Mouse (Mus musculus): ENCODE data around the gene Exoc4. TPM values are rescaled to one million over a fixed set of nuclear protein-coding genes. Genes with fewer than 3 reads are reported as not detected.

Exoc4 gene
- polyA plus RNA-seq, 1 experiment from 2014 or later = 36.7 TPM

- H3K36me3 ChIP-seq = no peaks in the 10 kb centered on the region
- 91% methylated on average over 2 of the region's 2 CpGs for WGBS
- ATAC-seq (ENCODE audit: insufficient number of reproducible peaks, insufficient read depth, low FRiP score, low TSS enrichment, low read depth) = no peak
- no peaks in the 10 kb centered on the region for H3K9me3 ChIP-seq
- peaks cover 5% of the 10 kb centered on the region; the same call in 1 of the 2 replicates for H3K4me1 ChIP-seq
- no peaks in the 10 kb centered on the region for H3K27me3 ChIP-seq
- H3K4me3 ChIP-seq = no peak overlapping the region
- H3K9ac ChIP-seq = no peak overlapping the region
- H3K4me2 ChIP-seq = no peak overlapping the region
- H3K27ac ChIP-seq = no peak overlapping the region
Observed at GRCm38 (mm10) chr6:33722811-33723210, 473.9 kb downstream of the Exoc4 start.

GRCm38 (mm10) chr6:33724596-33724995, 475.7 kb downstream of the Exoc4 start:
- Histone ChIP-seq H3K4me2 (no peak overlapping the region), H3K27ac (no peak overlapping the region), H3K4me1 (peaks cover 5% of the 10 kb centered on the region; the same call in 1 of the 2 replicates), H3K4me3 (no peak overlapping the region), H3K9ac (no peak overlapping the region), H3K27me3 (no peaks in the 10 kb centered on the region), H3K36me3 (no peaks in the 10 kb centered on the region), H3K9me3 (no peaks in the 10 kb centered on the region)
- no peak for ATAC-seq (ENCODE audit: insufficient number of reproducible peaks, insufficient read depth, low FRiP score, low TSS enrichment, low read depth)
- 77% methylated on average over 3 of the region's 3 CpGs for WGBS

DNA sequence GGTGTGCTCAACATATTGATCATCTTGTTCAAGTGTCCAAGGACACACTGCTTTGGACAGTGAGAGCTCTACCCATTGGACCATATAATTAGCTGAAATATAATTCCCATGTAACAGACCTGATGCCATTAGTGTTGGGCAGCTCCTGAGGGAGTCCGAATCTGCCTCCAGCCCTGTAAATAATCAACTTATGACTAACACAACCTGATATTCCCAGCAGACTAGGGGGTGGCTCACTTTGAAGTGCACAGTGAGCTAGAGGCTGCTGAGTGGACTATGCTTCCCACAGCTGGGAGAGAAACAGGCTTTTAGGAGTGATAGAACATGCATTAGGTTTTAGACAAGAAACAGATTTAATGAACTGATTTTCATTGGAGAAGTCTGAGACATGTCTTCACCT, 478.4 kb downstream of the Exoc4 start:
- no peaks in the 10 kb centered on the region for H3K27me3 ChIP-seq
- no peaks in the 10 kb centered on the region for H3K36me3 ChIP-seq
- no peak overlapping the region for H3K4me2 ChIP-seq
- no peak for ATAC-seq (ENCODE audit: insufficient number of reproducible peaks, insufficient read depth, low FRiP score, low TSS enrichment, low read depth)
- no peaks in the 10 kb centered on the region for H3K4me1 ChIP-seq
- H3K4me3 ChIP-seq = no peak overlapping the region
- H3K9me3 ChIP-seq = no peaks in the 10 kb centered on the region
- no peak overlapping the region for H3K9ac ChIP-seq
- H3K27ac ChIP-seq = no peak overlapping the region
- WGBS = 39% methylated on average over 1 of the region's 1 CpGs

GRCm38 (mm10) chr6:33732214-33732613, 483.3 kb downstream of the Exoc4 start:
- Histone ChIP-seq H3K27ac (no peak overlapping the region), H3K4me1 (peaks cover 1% of the 10 kb centered on the region), H3K9ac (no peak overlapping the region), H3K36me3 (no peaks in the 10 kb centered on the region), H3K9me3 (no peaks in the 10 kb centered on the region), H3K27me3 (no peaks in the 10 kb centered on the region), H3K4me3 (no peak overlapping the region), H3K4me2 (no peak overlapping the region)
- 55% methylated on average over 2 of the region's 2 CpGs for WGBS
- ATAC-seq (ENCODE audit: insufficient number of reproducible peaks, insufficient read depth, low FRiP score, low TSS enrichment, low read depth) = no peak

GRCm38 (mm10) chr6:33733602-33734001, 484.7 kb downstream of the Exoc4 start:
- Histone ChIP-seq H3K27ac (no peak overlapping the region), H3K36me3 (no peaks in the 10 kb centered on the region), H3K4me3 (no peak overlapping the region), H3K9ac (no peak overlapping the region), H3K4me1 (peaks cover 5% of the 10 kb centered on the region), H3K27me3 (no peaks in the 10 kb centered on the region), H3K4me2 (no peak overlapping the region), H3K9me3 (no peaks in the 10 kb centered on the region)
- ATAC-seq (ENCODE audit: insufficient number of reproducible peaks, insufficient read depth, low FRiP score, low TSS enrichment, low read depth) = no peak

DNA sequence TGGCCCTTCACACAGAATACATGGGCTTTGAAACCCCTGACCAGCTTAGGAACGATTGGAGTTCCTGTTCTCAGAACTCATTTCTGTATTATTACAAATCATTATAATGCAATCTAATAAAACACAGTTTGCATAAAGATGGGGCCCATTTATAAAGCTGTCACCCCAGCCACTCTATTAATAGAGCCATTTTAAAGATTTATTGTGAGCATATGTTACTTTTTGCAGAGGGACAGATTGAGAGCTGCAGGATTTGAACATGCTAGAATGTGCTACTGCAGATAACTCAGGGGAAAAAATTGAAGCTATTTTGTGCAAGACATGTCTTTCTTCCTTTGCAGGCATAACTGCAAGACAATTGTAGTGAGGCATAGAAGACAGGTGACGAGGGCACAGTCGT, 485.1 kb downstream of the Exoc4 start:
- Histone ChIP-seq H3K4me3 (no peak overlapping the region), H3K9me3 (no peaks in the 10 kb centered on the region), H3K4me2 (no peak overlapping the region), H3K27ac (no peak overlapping the region), H3K36me3 (no peaks in the 10 kb centered on the region), H3K27me3 (no peaks in the 10 kb centered on the region), H3K4me1 (peaks cover 9% of the 10 kb centered on the region), H3K9ac (no peak overlapping the region)
- 79% methylated on average over 3 of the region's 3 CpGs for WGBS
- no peak for ATAC-seq (ENCODE audit: insufficient number of reproducible peaks, insufficient read depth, low FRiP score, low TSS enrichment, low read depth)

GRCm38 (mm10) chr6:33738857-33739291, 490.0 kb downstream of the Exoc4 start:
- Histone ChIP-seq H3K27ac (no peak overlapping the region), H3K9ac (no peak overlapping the region), H3K4me3 (no peak overlapping the region), H3K9me3 (peaks cover 11% of the 10 kb centered on the region), H3K36me3 (no peaks in the 10 kb centered on the region), H3K4me1 (peaks cover 9% of the 10 kb centered on the region), H3K27me3 (no peaks in the 10 kb centered on the region), H3K4me2 (no peak overlapping the region)
- WGBS = 25% methylated on average over 3 of the region's 3 CpGs
- no peak for ATAC-seq (ENCODE audit: insufficient number of reproducible peaks, insufficient read depth, low FRiP score, low TSS enrichment, low read depth)

DNA sequence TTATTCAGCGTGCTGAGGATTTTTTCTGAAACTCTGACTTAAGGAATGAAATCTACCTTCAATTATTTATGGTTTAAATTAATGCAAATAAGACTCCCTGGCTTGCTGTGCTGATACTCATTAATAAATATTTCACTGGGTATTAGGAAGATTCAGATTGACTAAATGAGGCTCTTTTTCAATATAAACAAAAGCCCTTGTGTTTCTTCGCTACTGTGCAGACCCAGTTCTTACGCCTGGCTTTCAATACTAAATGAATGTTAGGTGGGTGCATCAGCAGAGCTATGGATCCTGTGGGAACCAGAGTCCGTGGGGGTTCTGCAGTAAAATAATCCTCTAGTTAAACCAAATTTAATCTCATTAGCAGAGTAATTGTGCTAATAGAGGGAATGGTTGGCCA, 490.4 kb downstream of the Exoc4 start:
- Histone ChIP-seq H3K4me1 (peaks cover 9% of the 10 kb centered on the region), H3K4me3 (no peak overlapping the region), H3K9ac (no peak overlapping the region), H3K9me3 (peaks cover 11% of the 10 kb centered on the region), H3K36me3 (no peaks in the 10 kb centered on the region), H3K4me2 (no peak overlapping the region), H3K27me3 (no peaks in the 10 kb centered on the region), H3K27ac (no peak overlapping the region)
- no peak for ATAC-seq (ENCODE audit: insufficient number of reproducible peaks, insufficient read depth, low FRiP score, low TSS enrichment, low read depth)
- 68% methylated on average over 4 of the region's 4 CpGs for WGBS

DNA sequence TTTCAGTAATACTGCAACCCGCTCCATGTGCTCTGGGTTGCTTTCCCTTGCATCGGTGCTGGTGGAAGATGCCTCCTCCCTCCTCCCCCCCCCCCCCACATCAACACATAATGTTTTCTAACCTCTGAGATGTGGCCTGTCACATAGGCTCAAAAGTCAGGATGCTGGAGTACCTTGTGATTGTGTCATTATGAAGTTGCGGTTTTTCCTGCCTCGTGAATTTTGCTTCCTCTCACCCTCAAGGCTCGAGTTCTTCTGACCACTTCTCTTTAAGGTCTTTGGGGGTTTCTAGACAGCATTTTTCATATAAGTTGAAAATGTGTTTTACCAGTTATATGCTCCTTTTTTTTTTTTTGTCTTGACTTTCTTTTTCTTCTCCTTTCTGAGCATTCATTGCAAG, 507.1 kb downstream of the Exoc4 start:
- H3K4me1 ChIP-seq = no peaks in the 10 kb centered on the region
- no peak overlapping the region for H3K9ac ChIP-seq
- no peaks in the 10 kb centered on the region for H3K9me3 ChIP-seq
- no peak for ATAC-seq (ENCODE audit: insufficient number of reproducible peaks, insufficient read depth, low FRiP score, low TSS enrichment, low read depth)
- no peaks in the 10 kb centered on the region for H3K27me3 ChIP-seq
- H3K4me3 ChIP-seq = no peak overlapping the region
- H3K4me2 ChIP-seq = no peak overlapping the region
- no peak overlapping the region for H3K27ac ChIP-seq
- 88% methylated on average over 5 of the region's 5 CpGs for WGBS
- H3K36me3 ChIP-seq = 0 out of 2 replicates have a peak, but pooled peaks cover 3% of the 10 kb centered on the region

DNA sequence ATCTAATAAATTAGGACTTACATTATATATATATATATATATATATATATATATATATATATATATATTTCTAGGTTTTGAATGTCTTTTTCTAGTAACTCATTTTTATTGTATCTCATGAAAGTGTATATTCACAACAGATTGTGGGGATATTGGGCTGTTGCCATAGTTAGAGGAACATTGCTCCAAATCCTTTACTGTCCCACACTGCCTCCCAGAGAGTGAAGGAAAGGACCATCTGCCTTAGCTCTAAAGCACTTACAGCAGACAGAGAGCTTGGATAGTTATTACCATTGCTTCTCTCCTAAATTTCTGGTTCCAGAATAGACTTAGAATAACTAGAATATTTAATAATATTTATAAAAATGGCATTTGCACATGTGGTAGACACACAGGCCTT, 512.7 kb downstream of the Exoc4 start:
- Histone ChIP-seq H3K4me3 (no peak overlapping the region), H3K27me3 (no peaks in the 10 kb centered on the region), H3K4me1 (no peaks in the 10 kb centered on the region), H3K4me2 (no peak overlapping the region), H3K27ac (no peak overlapping the region), H3K9ac (no peak overlapping the region), H3K9me3 (no peaks in the 10 kb centered on the region), H3K36me3 (0 out of 2 replicates have a peak, but pooled peaks cover 3% of the 10 kb centered on the region)
- ATAC-seq (ENCODE audit: insufficient number of reproducible peaks, insufficient read depth, low FRiP score, low TSS enrichment, low read depth) = no peak

GRCm38 (mm10) chr6:33763245-33763644, 514.4 kb downstream of the Exoc4 start:
- no peak overlapping the region for H3K9ac ChIP-seq

GRCm38 (mm10) chr6:33763970-33764369, 515.1 kb downstream of the Exoc4 start:
- H3K36me3 ChIP-seq = no peaks in the 10 kb centered on the region
- 61% methylated on average over 3 of the region's 3 CpGs for WGBS

More at GRCm38 (mm10) chr6:33763245-33763644, 514.4 kb downstream of the Exoc4 start:
- no peaks in the 10 kb centered on the region for H3K27me3 ChIP-seq
- no peaks in the 10 kb centered on the region for H3K36me3 ChIP-seq
- no peaks in the 10 kb centered on the region for H3K4me1 ChIP-seq
- no peak overlapping the region for H3K27ac ChIP-seq
- no peak overlapping the region for H3K4me2 ChIP-seq
- WGBS = 80% methylated on average over 4 of the region's 4 CpGs
- no peak for ATAC-seq (ENCODE audit: insufficient number of reproducible peaks, insufficient read depth, low FRiP score, low TSS enrichment, low read depth)
- H3K4me3 ChIP-seq = no peak overlapping the region
- H3K9me3 ChIP-seq = no peaks in the 10 kb centered on the region

GRCm38 (mm10) chr6:33769251-33769650, 520.4 kb downstream of the Exoc4 start:
- 0 out of 2 replicates have a peak, but pooled peaks cover 5% of the 10 kb centered on the region for H3K4me1 ChIP-seq
- no peak overlapping the region for H3K4me3 ChIP-seq
- ATAC-seq (ENCODE audit: insufficient number of reproducible peaks, insufficient read depth, low FRiP score, low TSS enrichment, low read depth) = no peak
- H3K36me3 ChIP-seq = no peaks in the 10 kb centered on the region
- WGBS = 57% methylated on average over 3 of the region's 3 CpGs
- no peak overlapping the region for H3K9ac ChIP-seq
- no peak overlapping the region for H3K4me2 ChIP-seq
- H3K9me3 ChIP-seq = no peaks in the 10 kb centered on the region
- H3K27me3 ChIP-seq = no peaks in the 10 kb centered on the region
- H3K27ac ChIP-seq = no peak overlapping the region

More at GRCm38 (mm10) chr6:33763970-33764369, 515.1 kb downstream of the Exoc4 start:
- H3K4me1 ChIP-seq = no peaks in the 10 kb centered on the region
- no peaks in the 10 kb centered on the region for H3K27me3 ChIP-seq
- ATAC-seq (ENCODE audit: insufficient number of reproducible peaks, insufficient read depth, low FRiP score, low TSS enrichment, low read depth) = no peak
- H3K4me2 ChIP-seq = no peak overlapping the region
- H3K27ac ChIP-seq = no peak overlapping the region
- H3K9ac ChIP-seq = no peak overlapping the region
- H3K9me3 ChIP-seq = no peaks in the 10 kb centered on the region
- H3K4me3 ChIP-seq = no peak overlapping the region

Data from embryonic facial prominence, embryonic 13.5 days (tissue).